12 mouse cellular contexts compared by ENCODE assay signal in genomic region chr12:102596410-102596809, GRCm38 (mm10). TPM values are rescaled to one million over a fixed set of nuclear protein-coding genes. Genes with fewer than 3 reads are reported as not detected.
DNase-seq lines count a peak whose midpoint lies in the region; ATAC-seq and TF ChIP-seq lines count a peak whose summit lies in the region.
"Had no signal": no experiment of that assay in that cellular context is flagged by ENCODE, and none has a peak within 500 bp of the region (broad histone marks: within the 10 kb centered on the region; RNA-seq: fewer than 3 reads in every experiment).

No protein-coding gene starts in this region.

- peaks cover 5% of the 10 kb centered on the region; the same call in 1 of the 2 replicates for H3K9me3 ChIP-seq in heart, postnatal 0 days (replicated peaks; ENCODE audit: control insufficient read depth, low read length)
- H3K9me3 ChIP-seq in heart, embryonic 11.5 days (replicated peaks; ENCODE audit: control insufficient read depth, low read length), result no peaks in the 10 kb centered on the region
- H3K9me3 ChIP-seq in lung, postnatal 0 days (ENCODE audit: low read length), result no peaks in the 10 kb centered on the region
- H3K9me3 ChIP-seq: neural tube, embryonic 15.5 days had no signal

- no peak for TF ChIP-seq POLR2A in bone marrow, adult 2 months (IDR thresholded peaks at IDR 0.05; ENCODE audit: borderline replicate concordance, control insufficient read depth, low read depth, low read length)
- no peak for TF ChIP-seq POLR2A in small intestine, adult 2 months (IDR thresholded peaks at IDR 0.05; ENCODE audit: low read depth, low read length)

- H3K4me2 ChIP-seq in heart, postnatal 0 days (ENCODE audit: low read depth, low read length), result no peak overlapping the region
- H3K4me2 ChIP-seq in heart, embryonic 11.5 days, result no peak overlapping the region
- no peak overlapping the region for H3K4me2 ChIP-seq in lung, postnatal 0 days (replicated peaks; ENCODE audit: low read depth, low read length)
- H3K4me2 ChIP-seq: neural tube, embryonic 15.5 days had no signal

- DNase-seq in heart, postnatal 0 days (ENCODE audit: low spot score), result no peak
- no peak for DNase-seq in lung, postnatal 0 days (ENCODE audit: low spot score)
- no peak for DNase-seq in lung, postnatal 4 days
- DNase-seq in frontal cortex, postnatal 10 days (ENCODE audit: low spot score in 2 of 2), result no peak
- no peak for DNase-seq in ovary, postnatal 10 days (ENCODE audit: low spot score)
- DNase-seq: heart, postnatal 36 days; layer of hippocampus, adult 9-11 months had no signal

- H3K27me3 ChIP-seq in heart, postnatal 0 days (ENCODE audit: control insufficient read depth, insufficient read depth, low read length), result no peaks in the 10 kb centered on the region
- H3K27me3 ChIP-seq in heart, embryonic 11.5 days (ENCODE audit: control insufficient read depth, insufficient read depth, low read length), result no peaks in the 10 kb centered on the region
- no peaks in the 10 kb centered on the region for H3K27me3 ChIP-seq in lung, postnatal 0 days (replicated peaks; ENCODE audit: insufficient read depth, low read length)
- no peaks in the 10 kb centered on the region for H3K27me3 ChIP-seq in small intestine, adult 2 months (ENCODE audit: control insufficient read depth, insufficient read depth, low read length)
- H3K27me3 ChIP-seq: megakaryocyte, embryonic 14.5 days; neural tube, embryonic 15.5 days had no signal

- no peak overlapping the region for H3K4me3 ChIP-seq in heart, postnatal 0 days (ENCODE audit: low read depth, low read length)
- no peak overlapping the region for H3K4me3 ChIP-seq in heart, embryonic 11.5 days (ENCODE audit: low read depth, low read length)
- H3K4me3 ChIP-seq in lung, postnatal 0 days (ENCODE audit: low read depth, low read length), result no peak overlapping the region
- no peak overlapping the region for H3K4me3 ChIP-seq in bone marrow, adult 2 months (replicated peaks; ENCODE audit: control insufficient read depth, low read depth, low read length)
- H3K4me3 ChIP-seq in small intestine, adult 2 months (ENCODE audit: low read depth, low read length), result no peak overlapping the region
- H3K4me3 ChIP-seq: megakaryocyte, embryonic 14.5 days; neural tube, embryonic 15.5 days had no signal

- 57% methylated on average over 7 of the region's 7 CpGs for whole genome bisulfite sequencing in heart, postnatal 0 days
- 66% methylated on average over 7 of the region's 7 CpGs for WGBS in heart, embryonic 11.5 days (ENCODE audit: insufficient replicate concordance)
- 69% methylated on average over 7 of the region's 7 CpGs for WGBS in lung, postnatal 0 days
- WGBS in bone marrow, adult 2 months, result 66% methylated on average over 7 of the region's 7 CpGs
- WGBS in small intestine, adult 2 months, result 59% methylated on average over 7 of the region's 7 CpGs

- H3K27ac ChIP-seq in heart, postnatal 0 days (ENCODE audit: low read depth), result peak overlapping the region; percentile 73
- H3K27ac ChIP-seq in heart, embryonic 11.5 days (ENCODE audit: low read depth, low read length), result no peak overlapping the region
- no peak overlapping the region for H3K27ac ChIP-seq in lung, postnatal 0 days (ENCODE audit: low read length)
- H3K27ac ChIP-seq in bone marrow, adult 2 months (ENCODE audit: control insufficient read depth, insufficient read depth, low read depth, low read length, poor library complexity), result no peak overlapping the region
- H3K27ac ChIP-seq in small intestine, adult 2 months (ENCODE audit: insufficient read depth, low read depth, low read length), result no peak overlapping the region
- H3K27ac ChIP-seq: neural tube, embryonic 15.5 days had no signal

- peak; percentile 10; the same call in 1 of the 2 replicates for TF ChIP-seq CTCF in heart, postnatal 0 days (IDR thresholded peaks at IDR 0.05; ENCODE audit: low read depth)
- TF ChIP-seq CTCF in lung, postnatal 0 days (IDR thresholded peaks at IDR 0.05), result peak; percentile 64
- peak; percentile 62 for TF ChIP-seq CTCF in bone marrow, adult 2 months (IDR thresholded peaks at IDR 0.05; ENCODE audit: control insufficient read depth, insufficient read depth, low read length)
- peak; percentile 76; the same call in 1 of the 2 replicates for TF ChIP-seq CTCF in small intestine, adult 2 months (IDR thresholded peaks at IDR 0.05; ENCODE audit: extremely low read depth, insufficient read length, insufficient replicate concordance, low read depth, low read length)

- no peak overlapping the region for H3K9ac ChIP-seq in heart, postnatal 0 days (replicated peaks; ENCODE audit: low read depth, low read length)
- H3K9ac ChIP-seq in heart, embryonic 11.5 days (ENCODE audit: low read depth, low read length), result no peak overlapping the region
- no peak overlapping the region for H3K9ac ChIP-seq in lung, postnatal 0 days (replicated peaks; ENCODE audit: low read depth)
- H3K9ac ChIP-seq: neural tube, embryonic 15.5 days had no signal

- H3K36me3 ChIP-seq in heart, postnatal 0 days (replicated peaks; ENCODE audit: control insufficient read depth, insufficient read depth, low read length), result no peaks in the 10 kb centered on the region
- no peaks in the 10 kb centered on the region for H3K36me3 ChIP-seq in heart, embryonic 11.5 days (ENCODE audit: control insufficient read depth, insufficient read depth, low read length)
- H3K36me3 ChIP-seq in lung, postnatal 0 days (ENCODE audit: insufficient read depth, low read length), result no peaks in the 10 kb centered on the region
- peaks cover 19% of the 10 kb centered on the region for H3K36me3 ChIP-seq in small intestine, adult 2 months (ENCODE audit: control insufficient read depth, insufficient read depth, low read length)
- H3K36me3 ChIP-seq: neural tube, embryonic 15.5 days had no signal

- TF ChIP-seq EP300 in heart, postnatal 0 days (IDR thresholded peaks at IDR 0.05; ENCODE audit: low read depth), result no peak
- TF ChIP-seq EP300 in lung, postnatal 0 days (IDR thresholded peaks at IDR 0.05), result no peak

- ATAC-seq in heart, postnatal 0 days (ENCODE audit: insufficient read depth, low read depth), result no peak
- no peak for ATAC-seq in heart, embryonic 11.5 days (replicated peaks; ENCODE audit: insufficient number of reproducible peaks, low FRiP score, low TSS enrichment)
- ATAC-seq in lung, postnatal 0 days, result no peak

- peaks cover 41% of the 10 kb centered on the region for H3K4me1 ChIP-seq in heart, postnatal 0 days (ENCODE audit: control insufficient read depth, insufficient read depth)
- peaks cover 16% of the 10 kb centered on the region for H3K4me1 ChIP-seq in heart, embryonic 11.5 days (ENCODE audit: control insufficient read depth, insufficient read depth, low read length)
- no peaks in the 10 kb centered on the region for H3K4me1 ChIP-seq in lung, postnatal 0 days (ENCODE audit: insufficient read depth, low read depth, low read length)
- H3K4me1 ChIP-seq in bone marrow, adult 2 months (ENCODE audit: control insufficient read depth, insufficient read depth, low read length), result no peaks in the 10 kb centered on the region
- peaks cover 27% of the 10 kb centered on the region for H3K4me1 ChIP-seq in small intestine, adult 2 months (ENCODE audit: control insufficient read depth, insufficient read depth, insufficient read length, low read length)

RNA-seq across cellular contexts. Expression of gene Chga, which starts 41.6 kb away (rescaled TPM):
- total RNA-seq in heart, postnatal 0 days (2014; rRNA removed; ENCODE audit: low replicate concordance), result not detected in 2 replicates
- 0.08 TPM in 1 of 2 replicates, not detected in the other for polyA plus RNA-seq in heart, postnatal 0 days (2015; fragmentation: Nextera tagmentation; extraction: Ambion mirVana)
- 0.27 TPM in 1 of 2 replicates, not detected in the other for polyA plus RNA-seq in heart, embryonic 11.5 days (2014; fragmentation: Nextera tagmentation; extraction: Ambion mirVana)
- polyA plus RNA-seq in lung, postnatal 0 days (2015; fragmentation: Nextera tagmentation; extraction: Ambion mirVana), result 0.49 and 0.54 TPM in 2 replicates
- polyA plus RNA-seq in bone marrow, adult 2 months (2011; ENCODE audit: insufficient read depth, insufficient read length, low replicate concordance, missing spikeins), result 1.3 TPM in 1 of 2 replicates, not detected in the other
- polyA plus RNA-seq in small intestine, adult 2 months (2012; rRNA removed), result 26.1 and 73.7 TPM in 2 replicates
- total RNA-seq: heart, postnatal 36 days had no signal

Comparison
In these comparisons a context has a peak if more than half of its experiments do, and no peak if none do; other contexts are left out.
1. CTCF ChIP-seq: peak in every context shown above with its lines; median percentile 76 in small intestine, adult 2 months; 64 in lung, postnatal 0 days; 62 in bone marrow, adult 2 months; 10 in heart, postnatal 0 days.
2. RNA of gene Chga, which starts 41.6 kb away (polyA plus RNA-seq): 26.1 to 73.7 TPM in small intestine, adult 2 months; 1.3 TPM in bone marrow, adult 2 months, 0.49 to 0.54 TPM in lung, postnatal 0 days, 0.27 TPM in heart, embryonic 11.5 days and 0.08 TPM in heart, postnatal 0 days; every median in the first group is over 10 times any median in the second.